Mouse (Mus musculus) adrenal gland, adult (tissue): Measurements from ENCODE around the gene Aldh16a1.

Experiments used
- DNase-seq, 2 experiments: peaks; one replicate each; pipeline ENCODE4 v3.0.0; 2022 to 2023; ENCODE audit warnings: low spot score in 1 of 2; ENCODE audit not compliant: inconsistent age in 2 of 2

Gene Aldh16a1

DNA sequence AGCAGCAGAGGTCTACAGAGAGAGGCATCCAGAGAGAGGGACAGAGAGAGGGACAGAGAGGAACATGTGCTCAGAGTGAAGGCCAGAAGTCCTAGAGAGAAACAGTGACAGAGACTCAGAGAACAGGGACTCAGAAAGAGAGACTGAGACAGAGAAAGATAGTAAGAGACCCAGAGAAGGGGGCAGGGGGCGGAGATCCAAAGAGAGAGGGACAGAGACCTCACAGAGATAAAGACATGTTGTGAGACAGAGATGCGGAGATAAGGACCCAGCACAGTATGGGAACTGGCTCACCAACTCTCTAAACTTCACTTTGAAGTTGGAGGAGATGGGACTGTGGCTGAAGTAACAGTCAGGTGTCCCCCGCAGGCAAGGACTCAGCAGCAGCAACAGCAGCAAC lies 19.0 kb downstream of the Aldh16a1 start:
- DNase-seq, result peak; percentile 22 to 60

DNA sequence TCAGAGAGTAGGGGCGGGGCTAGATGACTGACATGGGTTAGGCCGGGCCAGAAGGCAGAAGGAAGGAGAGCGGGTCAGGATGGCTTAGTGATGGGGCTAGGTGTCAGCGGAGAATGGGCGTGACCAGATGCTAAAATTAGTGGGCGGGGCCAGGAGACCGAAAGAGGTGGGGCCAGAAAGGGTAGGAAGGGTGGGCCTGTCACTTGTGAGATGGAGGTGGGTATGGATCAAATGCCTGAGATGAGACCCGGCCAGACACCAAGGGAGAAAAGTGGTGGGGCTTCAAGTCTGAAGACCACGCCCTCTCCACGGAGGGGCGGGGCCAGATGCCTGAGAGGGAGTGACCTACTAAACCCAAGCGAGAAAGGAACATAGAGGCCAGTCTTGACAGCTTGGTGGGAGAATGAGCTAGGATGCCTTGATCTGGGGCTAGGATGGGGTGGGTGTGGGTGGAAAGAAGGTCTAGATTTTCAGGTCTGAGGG lies 19.8 kb downstream of the Aldh16a1 start:
- peak; percentile 59 to 77 for DNase-seq

DNA sequence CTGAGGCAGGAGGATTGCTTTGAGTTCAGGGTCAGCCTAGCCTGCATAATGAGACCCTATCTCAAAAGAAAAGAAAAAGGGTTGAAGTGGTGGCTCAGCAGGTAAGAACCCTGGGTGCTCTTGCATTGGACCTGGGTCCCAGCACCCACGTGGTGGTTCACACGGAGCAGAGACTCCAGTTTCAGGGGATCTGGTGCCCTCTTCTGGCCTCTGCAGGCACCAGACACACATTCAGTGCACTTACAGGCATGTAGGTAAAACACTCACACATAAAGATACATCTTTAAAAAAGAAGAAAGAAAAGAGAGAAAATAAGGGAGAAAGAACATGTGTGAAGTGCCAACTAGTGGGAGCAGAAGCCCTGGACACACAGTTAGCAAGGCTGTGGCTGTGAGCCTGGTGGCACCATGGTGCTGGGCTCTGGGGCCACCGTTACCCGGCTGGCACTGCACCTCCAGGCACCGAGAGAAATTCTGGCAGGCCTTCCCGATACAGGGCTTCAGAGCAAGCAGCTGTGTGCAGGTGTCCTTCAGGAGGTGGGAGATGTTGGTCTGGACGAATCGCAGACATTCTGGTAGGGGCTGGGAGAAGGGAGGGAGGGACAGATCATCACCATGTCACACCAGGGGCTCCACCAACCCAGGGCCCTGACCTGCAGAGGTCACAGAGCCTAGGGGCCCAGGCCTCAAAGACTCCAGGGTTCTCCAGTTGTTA lies 20.8 kb downstream of the Aldh16a1 start:
- DNase-seq, result peak in 1 of 2 experiments; percentile 15

DNA sequence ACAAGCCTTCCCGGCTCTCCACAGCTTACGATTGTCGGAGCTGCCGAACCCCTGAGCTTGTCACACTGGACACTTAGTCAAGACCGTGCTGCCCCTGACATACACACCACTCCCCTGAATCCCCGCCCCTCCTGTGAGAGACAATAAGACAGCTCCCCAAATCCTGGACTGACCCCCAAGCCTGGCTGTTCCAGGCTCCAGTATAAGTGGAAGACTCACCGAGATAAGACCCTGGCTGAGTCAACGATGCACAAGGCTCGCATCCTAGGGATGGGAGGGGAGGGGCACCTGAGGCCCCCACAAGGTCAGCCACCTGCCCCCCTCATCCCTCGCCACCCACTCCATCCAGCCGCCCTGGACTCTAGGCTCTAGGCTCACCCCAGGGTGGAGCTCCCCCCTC lies 22.5 kb downstream of the Aldh16a1 start:
- DNase-seq, result peak; percentile 24 to 30

DNA sequence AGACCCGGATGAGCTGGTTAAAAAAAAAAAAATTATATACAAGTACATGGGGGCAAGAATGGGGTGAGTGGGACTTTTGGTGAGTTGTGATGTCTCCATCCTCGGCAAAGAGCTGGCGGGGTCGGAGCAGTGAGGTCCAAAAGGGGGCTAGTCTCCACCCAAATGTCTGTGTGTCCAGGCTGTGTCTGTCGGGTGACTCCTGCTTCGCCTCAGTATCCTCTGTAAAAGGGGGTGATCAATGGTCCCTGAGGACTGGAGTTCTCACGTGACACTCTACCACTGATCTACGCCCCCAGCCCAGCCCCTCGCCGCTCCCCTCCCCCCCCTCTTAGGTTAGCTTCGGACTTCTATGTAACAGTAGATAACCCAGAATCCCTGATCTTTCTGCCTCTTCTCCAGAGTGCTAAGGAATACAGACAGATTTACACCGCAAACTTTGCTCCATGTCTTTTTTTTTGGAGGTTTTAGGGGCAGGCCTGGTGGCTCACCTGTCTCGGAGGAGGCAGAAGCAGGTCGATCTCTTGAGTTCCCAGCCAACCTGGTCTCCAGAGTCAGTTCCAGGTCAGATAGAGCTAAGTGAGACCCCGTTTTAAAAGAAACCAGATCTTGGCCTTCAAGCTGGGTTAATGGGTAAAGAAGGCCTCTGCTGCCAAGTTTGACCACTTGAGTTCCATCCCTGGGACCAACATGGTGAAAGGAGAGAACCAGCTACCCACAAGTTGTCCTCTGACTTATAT lies 24.4 kb downstream of the Aldh16a1 start:
- DNase-seq, result peak; percentile 26 to 43

DNA sequence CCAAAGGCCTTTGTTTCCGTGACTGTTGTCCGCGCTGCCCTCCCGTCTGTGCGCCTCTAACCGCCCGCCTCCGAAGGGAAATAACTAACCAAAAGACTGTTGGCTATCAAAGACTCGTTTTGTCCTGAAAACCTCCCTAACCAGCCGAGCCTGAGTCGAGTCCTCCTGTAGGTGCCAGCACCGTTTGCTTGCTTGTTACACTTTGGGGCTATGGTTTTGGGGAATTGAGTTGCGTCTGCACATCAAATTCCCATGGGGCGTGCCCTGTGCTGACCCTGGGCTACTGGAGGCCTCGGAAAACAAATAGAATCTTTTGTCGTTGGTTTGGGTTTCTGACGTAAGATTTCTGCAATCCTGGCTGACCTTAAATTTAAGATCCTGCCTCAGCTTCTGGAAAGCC lies 25.1 kb downstream of the Aldh16a1 start:
- DNase-seq, result no peak

DNA sequence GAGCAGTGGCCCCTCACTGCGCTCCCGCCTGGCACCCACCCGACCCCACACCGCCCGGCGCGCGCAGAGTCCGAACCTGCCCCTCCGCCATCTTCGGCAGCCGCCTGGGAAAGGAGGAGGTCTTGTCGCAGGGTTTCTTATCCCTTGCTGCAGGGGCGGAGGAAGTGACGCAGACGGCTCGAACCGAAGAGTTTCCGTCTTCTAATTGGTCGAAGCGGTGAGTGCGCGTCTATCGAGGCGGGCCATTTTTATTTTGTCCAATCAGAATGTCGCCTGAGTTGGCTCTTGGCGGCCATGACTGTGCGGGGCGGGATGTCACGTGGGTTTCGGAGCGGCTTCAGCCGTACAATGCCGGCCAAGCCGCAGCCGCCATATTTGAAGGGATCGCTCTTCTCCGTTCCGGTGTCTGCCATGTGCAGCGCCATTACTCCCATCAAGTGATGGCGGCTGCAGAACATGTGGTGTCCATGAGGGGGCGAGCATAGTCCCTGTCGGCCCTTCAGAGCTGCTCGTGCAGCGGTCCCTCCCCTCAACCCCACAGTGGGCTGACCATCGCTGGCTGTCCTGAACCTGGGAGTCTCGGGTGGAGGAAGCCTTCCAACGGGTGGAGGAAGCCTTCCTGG lies 25.6 kb downstream of the Aldh16a1 start, which contains the start of gene Rpl13a:
Gene Rpl13a, minus strand, starts transcription at position 138 of the 623 bp plus-strand sequence.
- DNase-seq, result peak; percentile 99

DNA sequence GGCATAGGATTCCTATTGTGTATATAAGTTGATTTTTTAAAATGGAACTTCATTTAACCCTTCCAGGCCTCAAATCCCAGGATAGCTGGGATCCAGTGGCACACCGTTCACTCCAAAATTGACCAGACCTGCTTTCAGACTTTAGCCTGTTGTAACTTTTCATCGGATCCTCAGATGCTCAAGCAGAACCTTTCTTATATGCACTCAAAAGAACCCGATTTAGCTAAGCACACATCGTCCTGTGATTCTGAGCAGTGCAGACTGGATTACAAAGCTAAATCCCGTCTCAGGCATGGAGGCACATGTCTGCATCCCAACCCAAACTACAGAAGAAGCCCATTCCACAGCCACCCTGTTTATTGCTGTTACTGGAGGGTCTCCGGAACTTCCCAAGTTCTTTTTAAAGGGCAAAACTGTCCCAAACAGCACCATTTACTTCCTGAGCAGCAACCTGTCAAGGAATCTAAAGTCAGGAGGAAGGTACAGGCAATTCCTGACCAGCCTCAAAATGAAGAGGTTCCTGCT lies 26.6 kb downstream of the Aldh16a1 start:
- peak; percentile 11 to 64 for DNase-seq

DNA sequence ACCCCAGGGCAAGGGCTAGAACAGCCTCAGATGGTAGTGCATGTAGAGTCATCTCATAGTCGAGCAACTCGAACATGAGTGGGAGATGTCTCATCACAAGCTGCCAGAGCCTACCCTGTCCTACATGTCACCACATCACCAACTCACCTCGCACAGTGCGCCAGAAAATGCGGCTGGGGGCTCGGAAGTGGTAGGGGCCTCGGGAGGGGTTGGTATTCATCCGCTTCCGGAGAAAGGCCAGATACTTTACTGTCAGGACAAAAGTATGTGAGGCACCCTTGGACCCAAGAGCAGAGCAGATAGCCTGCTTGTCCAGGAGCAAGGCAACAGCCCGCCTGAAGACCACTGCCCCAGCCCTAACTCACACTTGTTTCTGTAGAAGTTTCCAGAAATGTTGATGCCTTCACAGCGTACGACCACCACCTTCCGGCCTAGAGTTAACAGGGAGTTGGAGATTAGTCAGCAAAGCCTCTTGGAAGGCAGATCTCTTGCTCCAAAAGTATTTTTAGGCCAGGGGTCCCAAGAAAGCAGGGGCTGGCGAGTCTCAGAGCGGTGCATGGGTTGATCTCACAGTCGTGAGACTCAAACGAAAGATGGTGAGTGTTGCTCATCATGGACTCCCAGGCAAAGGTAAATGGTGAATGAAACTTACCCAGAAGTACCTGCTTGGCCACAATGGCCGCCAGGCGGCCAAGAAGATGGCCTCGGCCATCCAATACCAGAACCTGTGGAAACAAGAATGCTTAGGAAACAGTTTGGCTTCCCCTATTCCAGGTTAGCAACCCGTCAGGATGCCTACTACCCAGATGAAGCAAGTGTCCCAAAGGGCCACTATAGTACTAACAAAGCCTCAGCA lies 27.3 kb downstream of the Aldh16a1 start:
- peak; percentile 43 to 70 for DNase-seq

DNA sequence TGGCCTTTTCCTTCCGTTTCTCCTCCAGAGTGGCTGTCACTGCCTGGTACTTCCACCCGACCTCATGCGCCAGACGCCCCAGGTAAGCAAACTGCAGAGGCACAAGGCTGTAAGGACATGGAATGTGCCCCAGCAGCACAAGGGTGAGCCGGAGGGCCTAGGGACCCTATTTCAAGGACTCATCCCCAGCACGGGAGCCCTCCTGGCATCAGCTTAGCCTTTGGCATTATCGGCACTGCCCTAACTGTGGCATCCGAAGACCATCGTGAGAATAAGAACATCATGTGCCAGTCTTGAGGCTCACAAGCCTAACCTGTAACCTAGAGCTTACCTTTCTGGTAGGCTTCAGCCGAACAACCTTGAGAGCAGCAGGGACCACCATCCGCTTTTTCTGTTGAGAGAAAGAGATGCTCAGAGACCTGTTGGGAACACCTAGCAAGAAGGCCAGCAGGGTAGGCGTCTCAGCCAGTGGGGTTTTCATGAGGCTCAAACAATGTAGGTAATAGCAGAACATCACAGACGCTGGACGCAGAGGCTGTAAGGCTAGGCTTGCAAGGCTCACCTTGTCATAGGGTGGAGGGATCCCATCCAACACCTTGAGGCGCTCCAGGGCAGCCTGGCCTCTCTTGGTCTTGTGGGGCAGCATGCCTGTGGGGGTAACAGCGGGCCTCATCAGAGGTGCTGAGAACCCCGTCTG lies 28.1 kb downstream of the Aldh16a1 start:
- DNase-seq, result peak; percentile 28 to 62

DNA sequence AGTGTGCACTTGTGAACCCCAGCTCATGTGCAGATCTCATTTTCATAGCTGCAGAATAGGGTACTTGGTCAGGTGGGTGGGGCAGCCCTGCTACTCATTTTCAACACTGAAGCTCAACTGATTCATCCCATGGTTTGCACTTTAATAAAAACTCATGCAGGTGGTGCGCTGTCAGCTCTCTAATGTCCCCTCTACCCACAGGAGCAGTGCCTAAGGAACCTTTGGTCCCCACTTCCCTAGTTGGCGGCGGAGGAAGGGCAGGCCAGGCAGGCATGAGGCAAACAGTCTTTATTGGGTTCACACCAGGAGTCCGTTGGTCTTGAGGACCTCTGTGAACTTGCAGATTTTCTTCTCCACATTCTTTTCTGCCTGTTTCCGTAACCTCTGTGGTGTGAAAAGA lies 28.7 kb downstream of the Aldh16a1 start:
- DNase-seq, result peak in 1 of 2 experiments; percentile 57

DNA sequence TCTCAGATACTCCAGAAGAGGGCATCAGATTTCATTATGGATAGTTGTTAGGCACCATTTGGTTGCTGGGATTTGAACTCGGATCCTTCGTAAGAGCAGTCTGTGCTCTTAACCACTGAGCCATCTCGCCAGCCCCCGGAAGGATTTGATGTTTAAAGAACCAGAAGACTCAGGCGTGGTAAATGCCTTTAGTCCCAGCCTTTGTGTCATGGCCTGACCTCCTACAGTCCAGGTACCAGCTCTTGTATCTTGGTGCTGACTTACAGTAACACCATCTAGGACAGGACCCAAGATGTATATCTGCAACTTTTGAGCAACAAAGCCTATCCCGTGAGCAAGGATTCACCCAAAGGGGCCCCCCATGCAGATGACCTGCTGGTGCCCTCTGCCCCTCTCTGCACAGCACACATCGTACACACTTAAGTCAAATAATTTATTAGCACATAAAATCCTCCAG lies 29.2 kb downstream of the Aldh16a1 start:
- peak; percentile 25 to 76 for DNase-seq

DNA sequence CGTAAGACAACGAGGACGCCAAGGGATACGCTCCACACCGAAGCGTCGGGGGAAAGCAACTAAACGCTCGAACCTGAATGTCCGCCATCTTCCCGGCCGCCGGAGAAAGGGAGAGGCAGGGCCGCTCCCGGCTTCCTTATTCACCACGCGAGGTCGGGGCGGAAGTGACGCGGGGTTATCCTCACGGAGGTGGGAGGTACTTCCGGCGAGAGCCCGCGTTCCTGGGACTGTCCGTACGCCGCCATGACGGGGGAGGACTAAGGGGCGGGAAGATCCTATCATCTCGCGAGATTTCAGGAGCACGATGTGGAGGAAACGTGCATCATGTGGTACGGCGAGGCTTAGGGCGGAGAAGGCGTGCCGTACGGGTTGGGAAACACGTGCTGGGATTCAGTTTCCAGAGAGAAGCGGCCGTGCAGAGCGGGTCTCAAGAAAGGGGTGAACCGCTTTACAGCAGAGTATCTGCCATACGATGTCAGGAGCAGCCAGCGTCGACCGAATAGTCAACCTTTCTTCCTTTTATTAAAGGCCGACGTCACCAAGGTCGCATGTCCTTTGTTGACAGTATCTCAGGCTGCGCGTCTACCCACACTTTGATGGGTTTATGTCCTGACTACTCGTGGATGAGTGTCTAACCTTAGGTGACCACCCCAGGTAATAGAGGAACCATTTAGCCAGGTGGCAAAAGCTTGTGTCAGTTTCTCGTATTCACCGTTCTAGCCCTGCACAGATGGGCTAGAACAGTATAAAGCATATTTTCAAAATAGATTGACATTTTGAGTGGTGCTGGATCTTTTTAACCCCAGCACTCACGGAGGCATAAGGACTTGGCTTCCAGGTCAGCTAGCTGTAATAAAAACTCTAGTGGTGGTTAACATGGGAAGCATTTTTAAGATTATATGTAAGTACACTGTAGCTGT lies 29.9 kb downstream of the Aldh16a1 start, which contains the start of gene Rps11:
Gene Rps11, minus strand, starts transcription at position 216 of the 920 bp plus-strand sequence.
- peak; percentile 99 for DNase-seq

DNA sequence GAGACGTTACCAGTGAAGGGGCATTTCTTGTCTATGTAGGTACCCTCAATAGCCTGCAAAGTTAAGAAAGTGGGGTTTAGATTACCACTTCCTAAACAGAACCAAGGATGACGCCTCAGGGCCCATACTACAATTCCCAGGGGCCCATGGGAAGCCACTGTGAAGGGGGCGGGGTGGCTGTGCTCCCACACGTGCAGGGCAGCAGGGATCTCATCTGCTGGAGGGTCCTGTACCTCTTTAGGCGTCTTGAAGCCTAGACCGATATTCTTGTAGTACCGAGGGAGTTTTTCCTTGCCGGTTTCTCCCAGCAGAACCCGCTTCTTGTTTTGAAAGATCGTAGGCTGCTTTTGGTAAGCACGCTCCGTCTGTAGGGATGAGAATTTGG lies 31.2 kb downstream of the Aldh16a1 start:
- peak in 1 of 2 experiments; percentile 53 for DNase-seq

DNA sequence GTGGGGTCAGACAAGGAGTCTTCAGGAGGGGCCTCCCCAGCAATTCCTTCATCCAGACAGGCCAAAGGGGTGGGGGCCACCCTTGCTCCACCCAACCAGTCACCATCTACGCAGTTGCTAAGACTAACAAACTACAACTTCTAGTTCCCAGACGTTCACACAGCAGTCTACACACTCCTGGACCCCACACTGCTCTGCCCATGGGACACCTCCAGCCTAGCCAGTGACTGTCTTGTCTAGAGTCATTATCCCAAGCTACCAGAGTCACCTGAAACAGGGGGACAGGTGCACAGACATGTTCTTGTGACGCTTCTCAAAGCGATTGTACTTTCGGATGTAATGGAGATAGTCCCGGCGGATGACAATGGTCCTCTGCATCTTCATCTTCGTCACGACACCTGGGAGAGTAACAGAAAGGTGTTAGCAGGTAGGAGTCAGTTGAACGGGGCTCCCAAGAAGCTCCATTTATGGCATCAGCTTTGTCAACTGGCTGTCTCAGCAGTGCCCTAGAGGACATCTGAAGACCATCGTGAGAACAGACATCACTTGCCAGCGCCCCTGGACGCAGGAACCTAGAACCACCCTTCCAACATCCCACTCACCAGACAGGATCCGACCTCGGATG lies 31.7 kb downstream of the Aldh16a1 start:
- peak; percentile 31 to 71 for DNase-seq

DNA sequence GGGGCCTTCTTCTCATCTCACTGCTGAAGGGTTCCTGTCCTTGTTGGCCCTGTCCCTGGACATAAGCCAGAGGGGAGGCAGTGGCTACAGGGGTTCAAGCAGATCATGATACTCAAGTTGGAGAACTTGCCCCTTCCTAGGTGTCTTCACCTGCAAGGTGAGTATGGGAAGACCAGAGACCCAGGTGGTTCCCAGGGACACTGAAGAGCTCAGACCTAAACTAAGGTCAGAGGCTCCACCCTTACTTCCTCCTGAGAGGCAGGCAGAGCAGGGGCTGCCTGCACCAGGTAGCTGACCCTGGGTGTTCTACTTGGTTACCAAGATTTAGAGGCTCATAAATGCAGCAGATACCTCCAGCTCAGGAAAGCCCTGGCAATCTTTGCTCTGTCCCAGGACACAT lies 32.4 kb downstream of the Aldh16a1 start:
- peak; percentile 26 to 39 for DNase-seq

DNA sequence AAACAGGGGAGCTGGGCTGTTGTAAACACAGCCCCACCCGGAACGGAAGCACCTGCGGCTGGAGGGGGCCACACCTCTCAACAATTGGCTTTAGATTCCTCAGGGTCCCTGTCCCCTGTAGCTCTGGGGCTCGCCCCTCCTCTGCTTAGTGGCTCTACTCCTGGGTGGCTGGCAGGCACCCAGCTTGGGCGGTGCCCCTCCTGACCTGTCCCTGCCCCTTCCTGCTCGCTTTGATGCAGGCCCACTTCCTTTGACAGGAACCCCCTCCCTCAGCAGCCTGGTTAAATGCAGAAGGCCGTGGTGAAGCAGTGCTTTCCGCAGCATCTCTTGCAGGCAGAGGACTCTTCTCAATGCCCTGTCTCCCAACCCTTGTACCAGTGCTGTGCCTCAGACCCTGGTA lies 33.0 kb downstream of the Aldh16a1 start:
- peak; percentile 57 to 73 for DNase-seq
